Mouse (Mus musculus): ENCODE measurements around the gene Adam1a.
"Not testable (repeated sequence)": the region's sequence is repeated elsewhere in the genome, so short reads cannot be mapped to it uniquely, and the experiment has no call there.

Gene Adam1a

DNA sequence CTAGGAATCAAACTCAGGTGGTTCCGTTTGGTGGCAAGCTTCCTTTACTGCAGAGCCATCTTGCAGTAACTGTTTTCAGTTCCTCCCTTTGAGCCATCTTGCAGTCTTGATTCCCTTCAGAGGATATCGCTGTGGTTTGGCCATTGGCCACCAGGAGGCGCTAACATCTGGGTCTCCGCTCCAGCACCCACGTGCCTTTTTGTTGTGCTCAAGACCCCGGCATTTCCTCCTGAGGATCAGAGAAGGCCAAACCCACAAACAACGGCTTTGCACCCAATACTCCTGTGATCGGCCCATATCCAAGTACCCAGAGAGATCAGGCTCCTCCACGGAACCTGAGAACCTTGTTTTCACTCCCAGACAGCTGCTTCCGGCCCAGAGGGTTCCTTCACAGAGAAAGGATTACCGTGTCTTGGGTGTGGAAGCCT, 19.2 kb upstream of the Adam1a start:
- DNase-seq (ENCODE audit: low read depth), result peak; percentile 87

DNA sequence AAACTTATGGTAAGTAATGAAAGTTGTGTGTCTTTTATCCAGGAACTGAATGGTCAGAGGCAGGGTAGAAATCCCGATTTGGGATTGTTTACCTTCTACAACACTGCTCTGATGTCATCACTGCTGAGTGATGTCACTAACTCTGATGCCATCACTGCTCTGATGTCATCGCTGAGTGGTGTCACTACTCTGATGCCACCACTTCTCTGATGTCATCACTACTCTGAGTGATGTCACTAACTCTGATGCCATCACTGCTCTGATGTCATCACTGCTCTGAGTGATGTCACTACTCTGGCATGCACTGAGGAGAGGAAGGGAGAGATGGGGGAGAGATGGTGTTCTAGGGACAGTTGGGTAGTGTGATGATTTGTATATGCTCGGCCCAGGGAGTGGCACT, 17.2 kb upstream of the Adam1a start:
- no peak for DNase-seq (ENCODE audit: low read depth)

DNA sequence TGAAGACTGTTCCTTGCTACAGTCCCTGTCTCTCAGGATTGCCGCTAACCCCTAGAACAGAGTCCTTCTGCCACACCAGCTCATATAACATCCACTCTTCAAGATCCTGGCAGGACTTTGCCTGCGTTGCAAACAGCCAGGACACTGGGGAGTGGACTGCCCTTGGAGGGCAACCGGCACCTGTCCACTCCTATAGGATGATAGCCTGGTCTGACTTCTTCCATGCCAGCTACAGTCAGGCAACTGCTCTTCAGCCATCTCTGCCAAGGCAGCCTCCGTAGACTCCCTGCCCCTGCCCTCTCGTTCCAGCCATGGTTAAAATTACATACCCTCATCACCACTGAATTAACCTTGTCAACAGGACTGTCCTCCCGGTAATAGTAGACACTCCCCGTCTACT, 3.9 kb upstream of the Adam1a start:
- no peak for DNase-seq (ENCODE audit: low read depth)

- no peak for DNase-seq (ENCODE audit: low read depth)
Observed at GRCm38 (mm10) chr5:121547084-121547483, 1.8 kb upstream of the Adam1a start.

DNA sequence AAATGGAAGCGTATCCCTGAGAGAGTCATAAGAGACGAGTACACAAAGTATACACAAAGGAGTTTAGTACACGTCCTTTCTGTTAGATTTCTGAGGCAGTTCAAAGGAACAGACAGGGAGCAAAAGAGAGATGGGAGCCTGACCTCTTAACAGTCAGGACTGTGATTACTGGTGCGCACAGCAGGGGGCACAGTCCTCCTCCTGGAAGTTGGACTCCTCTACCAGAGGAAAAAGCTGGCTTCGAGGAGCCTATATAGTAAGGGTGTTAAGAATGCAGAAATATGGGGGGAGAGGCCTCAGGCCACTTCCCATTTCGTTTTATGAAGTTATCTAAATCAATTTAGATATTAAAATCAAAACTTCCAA, 1.2 kb upstream of the Adam1a start:
- peak; percentile 64 for DNase-seq (ENCODE audit: low read depth)

DNA sequence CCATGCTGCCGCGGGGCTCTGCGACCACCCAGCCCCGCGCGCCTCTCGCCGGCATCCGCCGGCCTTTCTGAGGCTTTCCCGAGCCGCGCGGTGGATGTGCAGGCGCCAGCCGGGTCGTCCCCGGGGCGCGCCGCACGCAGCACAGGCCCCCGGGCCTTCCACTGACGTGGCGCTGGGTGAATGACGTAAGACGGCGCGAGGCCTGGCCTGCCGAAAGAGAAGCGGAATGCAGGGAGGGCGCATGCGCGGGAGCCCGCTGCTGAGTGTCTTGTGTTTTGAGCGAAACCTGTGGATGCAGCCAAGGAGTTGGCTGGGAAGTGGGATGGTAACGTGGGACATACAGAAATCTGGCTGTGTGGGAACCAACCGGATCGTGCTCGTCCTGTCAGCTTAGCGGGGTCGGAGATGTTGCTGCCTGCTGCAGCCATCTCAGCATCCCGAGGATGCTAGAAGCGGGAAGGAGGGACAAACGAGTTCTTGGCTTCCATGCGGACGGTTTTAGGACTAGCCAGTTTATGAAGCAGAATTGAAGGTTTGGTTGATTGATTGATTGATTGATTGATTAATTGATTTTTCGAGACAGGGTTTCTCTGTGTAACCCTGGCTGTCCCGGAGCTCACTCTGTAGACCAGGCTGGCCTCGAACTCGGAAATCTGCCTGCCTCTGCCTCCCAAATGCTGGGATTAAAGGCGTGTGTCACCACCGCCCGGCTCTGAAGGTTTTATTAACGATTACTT, 679 bp upstream of the Adam1a start, which contains the start of gene Mapkapk5:
Gene Mapkapk5, minus strand, starts transcription at position 113 of the 737 bp plus-strand sequence.
- DNase-seq (ENCODE audit: low read depth), result peak; percentile 93

DNA sequence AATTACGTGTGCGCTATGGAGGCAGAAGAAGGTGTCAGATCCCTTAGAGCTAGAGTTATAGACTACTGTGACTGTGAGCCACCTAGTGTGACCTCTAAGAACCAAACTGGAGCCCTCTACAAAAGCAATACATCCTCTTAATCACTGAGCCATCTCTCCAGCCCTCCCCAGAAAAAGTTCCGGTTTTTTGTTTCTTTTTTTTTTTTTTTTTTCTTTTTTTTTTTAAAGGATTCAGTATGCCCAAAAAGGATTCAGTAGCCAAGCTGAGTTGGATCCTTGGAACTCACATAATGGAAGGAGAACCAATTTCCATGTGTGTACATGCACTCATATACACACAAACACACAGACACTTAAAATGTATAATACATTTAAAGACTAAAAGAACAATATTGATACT, 1.9 kb downstream of the Adam1a start:
- no peak for DNase-seq (ENCODE audit: low read depth)

DNA sequence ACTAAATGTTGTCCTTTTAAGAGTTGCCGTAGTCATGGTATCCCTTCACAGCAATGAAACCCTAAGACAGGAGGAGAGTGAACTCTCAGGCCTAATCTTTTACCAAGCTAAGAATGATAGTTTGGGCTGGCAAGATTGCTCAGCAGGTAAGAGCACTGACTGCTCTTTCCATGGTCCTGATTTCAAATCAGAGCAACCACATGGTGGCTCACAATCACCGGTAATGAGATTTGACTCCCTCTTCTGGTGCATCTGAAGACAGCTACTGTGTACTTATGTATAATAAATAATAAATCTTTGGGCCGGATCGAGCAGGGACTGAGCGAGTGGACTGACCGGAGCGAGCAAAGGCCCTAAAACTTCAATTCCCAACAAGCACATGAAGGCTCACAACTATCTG, 4.0 kb downstream of the Adam1a start:
- DNase-seq (ENCODE audit: low read depth), result no peak

- no peak for DNase-seq (ENCODE audit: low read depth)
Observed at GRCm38 (mm10) chr5:121540066-121540465, 5.2 kb downstream of the Adam1a start.

- no peak for DNase-seq (ENCODE audit: low read depth)
Observed at GRCm38 (mm10) chr5:121537588-121537987, 7.7 kb downstream of the Adam1a start.

DNA sequence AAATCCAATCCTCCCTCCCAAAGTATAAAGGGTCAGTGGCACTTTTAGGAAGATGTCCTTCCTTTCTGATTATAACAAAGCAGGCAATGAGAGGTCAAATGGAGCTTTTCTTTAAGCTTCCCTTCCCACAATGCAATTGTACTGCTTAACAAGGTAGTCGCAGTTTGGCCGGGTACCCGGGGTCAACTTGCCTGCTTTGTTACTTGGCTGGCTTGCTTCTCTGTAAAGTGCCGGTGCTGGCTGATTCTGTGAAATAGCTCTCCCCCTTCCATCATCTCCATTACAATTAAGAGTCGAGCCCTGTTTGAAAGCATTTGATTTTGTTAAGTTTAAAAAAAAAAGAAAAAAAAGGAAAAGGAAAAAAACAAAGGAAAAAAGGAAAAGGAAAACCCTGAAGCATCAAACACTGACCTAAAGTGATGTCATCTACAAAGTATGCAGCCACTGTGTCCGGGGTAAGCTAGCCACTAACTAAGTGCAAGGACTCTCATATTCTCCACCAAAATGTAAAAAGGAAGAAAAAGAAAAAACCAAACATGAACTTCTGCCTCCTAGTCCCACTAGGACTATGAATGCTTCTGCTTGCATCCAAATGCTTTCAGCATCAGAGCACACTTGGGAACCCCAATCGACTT, 8.2 kb downstream of the Adam1a start:
- DNase-seq (ENCODE audit: low read depth), result no peak

DNA sequence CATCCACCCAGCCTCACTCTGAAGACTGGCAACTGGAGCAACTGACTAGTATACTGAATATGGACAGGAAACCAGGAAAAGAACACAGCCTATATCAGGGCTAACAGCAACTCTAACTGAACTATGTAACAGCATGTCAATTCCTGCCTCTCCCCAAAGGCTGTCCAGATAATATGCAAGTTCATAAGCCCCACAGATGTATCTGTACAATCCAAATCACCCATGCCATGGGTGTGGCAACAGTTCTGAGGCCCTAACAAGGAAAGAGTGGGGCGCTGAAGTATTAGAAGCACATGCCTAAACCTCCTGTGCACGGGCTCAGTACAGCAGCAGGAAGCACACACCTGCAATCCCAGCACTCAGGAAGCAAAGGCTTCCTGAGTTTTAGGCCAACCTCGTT, 10.2 kb downstream of the Adam1a start:
- no peak for DNase-seq (ENCODE audit: low read depth)

DNA sequence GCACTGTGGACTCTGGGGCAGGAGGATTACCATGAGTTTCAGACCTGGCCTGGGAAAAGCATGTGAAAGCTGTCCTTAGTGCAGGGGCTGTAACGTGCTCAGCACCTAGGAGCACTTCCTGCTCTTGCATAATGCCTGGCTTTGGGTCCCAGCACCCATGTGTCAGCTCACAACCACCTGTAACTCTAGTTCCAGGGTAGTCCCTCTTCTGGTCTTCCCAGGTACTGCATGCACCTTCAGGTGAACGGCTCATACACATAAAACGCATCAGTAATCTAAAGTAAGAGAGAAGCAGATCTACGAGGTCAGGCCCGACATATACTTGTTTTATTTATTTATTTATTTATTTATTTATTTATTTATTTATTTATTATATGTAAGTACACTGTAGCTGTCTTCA, 10.8 kb downstream of the Adam1a start:
- no peak for DNase-seq (ENCODE audit: low read depth)

DNA sequence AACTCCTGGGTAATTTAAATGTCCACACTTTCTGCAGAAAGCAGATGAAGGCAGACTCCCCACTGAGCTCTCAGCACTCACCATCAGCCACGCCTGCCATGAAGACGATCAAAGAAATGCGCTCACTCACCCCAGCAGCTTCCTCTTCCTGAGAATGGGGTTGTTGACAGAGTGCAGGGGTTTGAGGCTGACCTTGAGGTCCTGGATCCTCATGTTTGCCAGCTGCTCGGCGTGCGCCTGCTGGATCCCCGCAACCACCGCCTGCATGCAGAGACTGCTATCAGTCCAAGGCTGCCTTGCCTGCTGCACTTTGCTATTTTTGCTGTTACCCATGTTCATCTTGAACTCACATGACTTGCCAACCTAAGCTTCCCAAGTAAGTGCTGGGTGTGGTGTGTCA, 18.3 kb downstream of the Adam1a start:
- DNase-seq (ENCODE audit: low read depth), result no peak

GRCm38 (mm10) chr5:121526526-121526925, 18.8 kb downstream of the Adam1a start:
- no peak for DNase-seq (ENCODE audit: low read depth)

DNA sequence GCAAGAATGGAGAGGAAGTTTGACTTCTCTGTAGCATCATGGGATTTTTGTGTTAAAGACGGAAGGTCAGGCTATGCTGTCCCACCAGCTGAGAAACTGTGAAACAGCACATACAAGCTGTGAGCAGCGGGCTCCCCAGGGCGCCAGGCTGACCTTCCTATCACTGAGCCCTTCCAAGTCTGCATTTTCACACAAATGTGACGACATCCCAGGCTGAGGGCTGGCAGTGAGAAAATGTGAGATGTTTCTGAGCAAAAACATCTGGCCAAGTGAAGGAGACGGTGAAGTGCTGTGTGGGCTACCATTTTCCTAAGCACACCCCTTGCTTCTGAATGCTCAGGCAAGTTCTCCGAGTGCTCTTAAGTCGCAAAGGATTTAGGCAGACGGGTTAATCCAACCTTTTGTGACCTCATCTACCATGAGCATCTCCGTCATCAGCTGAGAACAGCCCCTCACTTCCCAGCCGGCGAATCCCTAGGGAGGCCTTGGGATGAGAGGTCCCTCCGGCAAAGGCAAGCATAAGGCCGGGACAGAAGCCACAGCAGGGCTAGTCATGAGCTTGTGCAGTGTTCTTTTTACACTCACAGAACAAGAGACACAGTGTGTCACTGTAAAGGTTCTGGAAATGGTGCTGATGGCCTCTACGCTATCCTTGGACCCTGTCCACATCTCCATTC, 19.4 kb downstream of the Adam1a start:
- no peak for DNase-seq (ENCODE audit: low read depth)

GRCm38 (mm10) chr5:121519758-121520157, 25.5 kb downstream of the Adam1a start:
- DNase-seq (ENCODE audit: low read depth), result peak; percentile 18

DNA sequence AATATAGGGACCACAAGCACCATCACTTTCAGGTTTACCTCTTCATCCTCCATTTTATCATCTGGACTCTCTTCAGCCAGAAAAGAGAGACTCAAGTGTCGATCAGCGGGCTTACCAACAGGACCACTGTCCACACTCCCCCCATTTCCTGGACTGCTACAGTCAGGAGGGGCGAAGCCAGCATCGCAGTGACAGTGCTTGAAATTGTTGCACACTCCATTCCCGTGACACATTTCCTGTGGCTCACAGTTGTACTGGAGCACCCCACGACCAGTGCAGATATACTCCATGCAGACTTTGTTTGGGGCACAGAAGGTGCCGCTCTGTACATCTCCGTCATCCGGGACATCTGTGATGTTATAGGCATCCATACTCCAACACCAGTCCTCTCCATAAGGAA, 26.3 kb downstream of the Adam1a start:
- no peak for DNase-seq (ENCODE audit: low read depth)

DNA sequence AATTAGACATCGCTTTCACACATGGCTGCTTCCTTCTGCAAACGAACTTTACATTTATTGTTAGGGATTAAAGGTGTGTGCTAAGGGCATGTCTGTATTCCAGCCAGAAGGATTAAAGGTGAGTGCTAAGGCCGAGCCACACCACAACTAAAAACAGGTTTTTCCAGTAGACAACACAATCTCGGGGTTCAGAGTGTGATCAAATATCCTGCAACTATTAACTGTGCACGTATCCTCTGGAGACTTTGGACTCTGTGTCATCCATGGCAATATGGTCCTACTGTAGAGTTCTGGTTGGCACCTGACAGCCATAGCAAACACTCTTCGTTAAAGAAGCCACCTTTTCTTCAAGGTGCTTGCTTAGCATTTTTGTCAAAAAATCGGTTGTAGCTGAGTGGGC, 35.3 kb downstream of the Adam1a start:
- no peak for DNase-seq (ENCODE audit: low read depth)

- DNase-seq (ENCODE audit: low read depth), result no peak
Observed at GRCm38 (mm10) chr5:121506846-121507245, 38.4 kb downstream of the Adam1a start.

GRCm38 (mm10) chr5:121503231-121503630, 42.1 kb downstream of the Adam1a start, which contains the start of gene Adam1b:
Gene Adam1b (minus strand): TSS chr5:121503435.
- no peak for DNase-seq (ENCODE audit: low read depth)

GRCm38 (mm10) chr5:121501424-121501996, 43.8 kb downstream of the Adam1a start:
- not testable (repeated sequence) for DNase-seq (ENCODE audit: low read depth)

GRCm38 (mm10) chr5:121500719-121501118, 44.6 kb downstream of the Adam1a start:
- DNase-seq (ENCODE audit: low read depth), result no peak
